Mouse (Mus musculus): ENCODE measurements at regions not wholly inside any gene's neighbourhood (a gene's known extent, or its start where the extent isn't known, plus 50 kb on each side); places are given as distances from the start of the nearest gene placed in this dataset.

GRCm38 (mm10) chr5:50122829-50123241, 64.0 kb upstream of the Adgra3 start:
- DNase-seq: no peak

GRCm38 (mm10) chr5:50119860-50120259, 61.1 kb upstream of the Adgra3 start:
- no peak for DNase-seq
